Mouse (Mus musculus) thymus, adult 2 months (tissue): ENCODE measurements at regions not wholly inside any gene's neighbourhood (a gene's known extent, or its start where the extent isn't known, plus 50 kb on each side); places are given as distances from the start of the nearest gene placed in this dataset.

ENCODE experiments used
- CTCF ChIP-seq: fragments of 200-500 bp; IDR thresholded peaks from 2 replicates; pipeline ENCODE4 v1.5.1; 2012; ENCODE audit warnings: mild to moderate bottlenecking, control low read depth, low read length, moderate library complexity, borderline replicate concordance; ENCODE audit not compliant: control insufficient read depth, poor library complexity, insufficient read depth; ENCODE audit errors: extremely low read depth
- POLR2A ChIP-seq: fragments of 200-500 bp; IDR thresholded peaks from 2 replicates; pipeline ENCODE4 v1.6.1; 2012; ENCODE audit warnings: mild to moderate bottlenecking, low read length, control low read depth, moderate library complexity; ENCODE audit not compliant: control insufficient read depth, poor library complexity, insufficient read depth; ENCODE audit errors: extremely low read depth

DNA sequence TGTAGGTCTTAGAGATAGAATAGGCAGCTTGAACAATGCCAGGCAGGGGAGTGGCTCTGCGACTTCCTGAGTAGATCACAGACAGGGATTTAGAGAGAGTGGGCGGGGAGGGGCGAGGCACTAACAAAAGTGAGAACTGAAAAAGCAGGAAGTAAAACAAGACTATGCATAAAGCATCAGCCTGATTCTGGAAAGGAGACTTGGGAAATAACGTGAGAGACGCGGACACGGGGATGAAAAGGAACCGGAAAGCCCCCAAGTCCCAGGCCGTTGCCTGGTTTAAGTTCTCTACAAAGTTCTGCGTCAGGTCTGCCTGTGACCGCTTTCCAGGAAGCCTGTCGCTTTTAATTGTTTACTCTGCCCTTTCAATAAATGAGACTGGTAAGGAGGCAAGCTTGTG, 86.3 kb downstream of the D16Ertd472e start:
- no peak for TF ChIP-seq CTCF
- no peak for TF ChIP-seq POLR2A
